Mouse (Mus musculus) liver, postnatal 0 days (tissue): ENCODE data around the gene 1700061G19Rik.

ENCODE experiments used
- CTCF ChIP-seq: sonication (generic); IDR thresholded peaks from 2 replicates; pipeline ENCODE4 v1.5.1; 2016; ENCODE audit warnings: antibody characterized with exemption, low read depth
- EP300 ChIP-seq: IDR thresholded peaks from 2 replicates; pipeline ENCODE4 v1.6.1; 2016; ENCODE audit warnings: antibody characterized with exemption, low read depth, mild to moderate bottlenecking

GRCm38 (mm10) chr17:56934545-56935330 lies 59.5 kb downstream of the 1700061G19Rik start:
- TF ChIP-seq CTCF (no peak), EP300 (no peak)
